Mouse (Mus musculus) T-helper 17 cell (primary cell): ENCODE measurements around the gene Bcl2l13.
"Not testable (repeated sequence)": the region's sequence is repeated elsewhere in the genome, so short reads cannot be mapped to it uniquely, and the experiment has no call there.

Experiments used
- in situ Hi-C, 2 experiments: fragments of 300-600 bp; cut with MboI, MseI; formaldehyde crosslinking; loops; 1 replicate in 1 of 2; 2 replicates in 1 of 2; pipeline ENCODE4 v1.15.1; 2025; ENCODE audit warnings: high pct_unique_total_duplicates in 2 of 2

Gene Bcl2l13

DNA sequence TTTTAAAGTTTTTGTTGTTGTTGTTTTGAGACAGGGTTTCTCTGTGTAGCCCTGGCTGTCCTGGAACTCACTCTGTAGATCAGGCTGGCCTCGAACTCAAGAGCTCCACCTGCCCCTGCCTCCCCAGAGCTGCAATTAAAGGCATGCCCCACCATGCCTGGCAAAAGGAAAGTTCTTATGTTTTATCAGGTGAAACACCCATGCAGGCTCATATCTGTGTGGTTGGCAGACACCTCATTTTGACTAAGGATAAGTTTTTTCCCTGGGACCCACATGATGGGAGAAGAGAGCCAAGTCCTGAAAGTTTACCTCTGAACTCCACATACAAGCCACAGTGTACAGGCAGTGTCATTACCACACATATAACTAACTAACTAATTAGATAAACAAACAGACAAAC, 6.0 kb upstream of the Bcl2l13 start:
- in situ Hi-C loops: no loop called here

DNA sequence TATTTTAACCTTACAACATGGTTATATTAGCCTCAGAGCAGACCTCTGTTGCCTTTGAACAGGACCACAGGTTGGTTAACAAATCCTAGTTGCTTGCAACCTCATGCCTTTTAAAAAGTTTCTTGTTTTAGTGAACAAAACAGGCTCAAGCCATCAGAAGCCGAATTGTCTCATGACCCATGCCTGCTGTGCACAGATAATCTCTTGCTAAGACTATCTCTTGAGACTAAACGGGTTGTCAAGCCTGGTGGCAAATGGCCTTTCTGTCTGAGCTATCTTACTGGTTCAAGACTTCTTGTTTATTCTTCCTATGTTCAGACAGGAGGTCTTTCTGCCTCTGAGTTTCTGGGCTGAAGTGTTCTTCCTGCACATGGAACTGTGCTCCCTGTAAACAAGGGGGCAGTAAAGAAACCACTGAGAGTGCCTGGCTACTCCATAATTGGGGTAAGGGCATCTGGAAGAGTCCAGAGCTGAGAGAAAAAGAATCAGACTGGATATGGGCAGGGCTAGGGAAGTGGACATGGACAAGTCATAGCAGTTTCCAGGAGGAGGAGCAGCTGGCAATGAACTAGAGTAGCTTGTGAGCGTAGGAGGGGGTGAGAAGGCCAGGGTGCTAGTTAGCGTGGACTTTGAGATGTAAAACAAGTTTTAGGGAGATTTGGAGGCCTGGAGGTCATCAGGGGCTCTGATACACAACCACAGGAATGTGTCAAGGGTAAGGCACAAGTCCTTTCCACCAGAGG, 5.0 kb upstream of the Bcl2l13 start:
- in situ Hi-C loops: no loop called here

- in situ Hi-C loops: no loop called here
Measured at GRCm38 (mm10) chr6:120832097-120832496, 3.9 kb upstream of the Bcl2l13 start.

DNA sequence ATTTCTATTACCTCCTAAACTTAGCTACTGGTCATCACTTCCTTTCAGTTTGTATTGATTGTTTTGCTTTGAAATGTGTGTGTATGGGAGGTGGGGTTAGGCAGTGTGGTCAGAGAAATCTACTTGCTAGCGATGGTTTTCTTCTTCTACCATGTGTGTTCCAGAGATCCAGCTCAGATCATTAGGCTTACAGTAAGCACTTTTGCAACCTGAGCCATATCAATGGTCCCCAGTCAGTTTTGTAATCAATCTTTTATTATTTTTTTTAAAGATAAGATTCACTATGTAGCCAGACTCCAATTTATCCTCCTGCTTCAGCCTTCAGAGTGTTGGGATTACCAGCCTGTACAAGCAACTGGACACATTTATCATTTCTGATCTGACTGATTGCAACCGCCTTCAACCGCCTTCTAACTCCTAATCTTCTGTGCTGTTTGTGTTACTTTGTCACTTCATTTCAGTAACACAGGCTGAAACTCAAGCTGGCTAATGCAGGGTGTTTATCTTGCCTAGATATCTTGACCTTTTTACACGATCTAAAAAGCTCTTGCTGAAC, 1.2 kb upstream of the Bcl2l13 start:
- in situ Hi-C loops: no loop called here

GRCm38 (mm10) chr6:120836389-120837151, 558 bp downstream of the Bcl2l13 start:
- in situ Hi-C loops: no loop called here

- in situ Hi-C loops: no loop called here
Measured at GRCm38 (mm10) chr6:120837152-120837530, 1.1 kb downstream of the Bcl2l13 start.

DNA sequence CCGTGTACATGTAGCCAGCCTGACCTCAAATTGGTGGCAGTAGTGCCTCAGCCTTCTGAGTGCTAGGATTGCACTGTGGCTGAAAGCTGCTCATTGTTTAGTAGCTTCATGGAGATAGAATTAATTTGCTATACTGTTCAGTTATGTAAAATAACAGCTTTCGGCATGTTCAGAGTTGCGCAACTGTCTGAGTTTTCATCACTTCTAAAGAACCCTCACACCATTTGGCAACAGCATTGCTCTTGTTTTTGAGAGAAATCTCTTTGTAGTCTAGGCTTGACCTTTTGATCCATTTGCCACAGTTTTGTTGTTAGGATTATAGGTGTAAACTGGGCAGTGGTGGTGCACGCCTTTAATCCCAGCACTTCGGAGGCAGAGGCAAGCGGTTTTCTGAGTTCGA, 4.2 kb downstream of the Bcl2l13 start:
- in situ Hi-C loops: no loop called here

DNA sequence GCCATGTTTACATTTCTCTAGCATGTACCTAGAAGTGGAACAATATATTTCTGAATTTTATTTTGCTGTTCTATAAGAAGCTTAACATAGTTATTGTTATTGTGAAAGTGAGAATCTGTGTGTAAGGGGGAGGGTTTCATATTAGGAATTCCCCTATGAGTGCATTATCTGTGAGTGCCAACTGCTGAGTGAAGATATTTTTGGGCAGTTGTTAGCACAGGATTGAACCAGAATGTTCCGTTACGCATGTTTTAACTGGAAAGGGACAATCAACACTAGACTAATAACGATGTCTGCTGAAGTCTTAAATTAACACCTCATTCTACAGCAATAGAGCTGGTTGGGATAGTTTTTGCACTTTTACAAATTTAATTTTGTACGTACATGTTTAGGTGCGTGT, 5.7 kb downstream of the Bcl2l13 start:
- in situ Hi-C loops: no loop called here

DNA sequence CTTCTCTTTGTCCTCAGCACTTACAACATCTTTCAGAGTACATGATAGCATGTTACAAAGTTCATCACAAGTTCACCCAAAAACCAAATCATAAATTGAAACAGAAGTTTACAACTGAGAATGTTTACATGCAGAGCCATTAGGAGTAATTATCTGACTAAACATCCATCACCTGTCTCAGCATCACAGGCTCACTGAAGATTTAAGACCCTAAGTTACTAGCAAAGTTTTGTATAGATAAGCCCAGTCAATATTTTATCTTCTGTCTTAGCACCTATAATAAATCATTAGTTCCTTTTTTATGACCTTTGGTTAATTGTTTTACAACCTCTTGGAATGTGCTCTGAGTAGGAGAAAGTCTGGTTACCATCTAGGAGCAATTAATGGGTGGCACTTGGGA, 14.7 kb downstream of the Bcl2l13 start:
- in situ Hi-C loops: not testable (repeated sequence)

GRCm38 (mm10) chr6:120854413-120854812, 18.4 kb downstream of the Bcl2l13 start:
- in situ Hi-C loops: no loop called here

GRCm38 (mm10) chr6:120858217-120858711, 22.3 kb downstream of the Bcl2l13 start:
- in situ Hi-C loops: loop anchor here in 1 of 2 experiments (5.0 kb wide), 1 partner anchor 81 kb away; no protein-coding TSS in a partner anchor

DNA sequence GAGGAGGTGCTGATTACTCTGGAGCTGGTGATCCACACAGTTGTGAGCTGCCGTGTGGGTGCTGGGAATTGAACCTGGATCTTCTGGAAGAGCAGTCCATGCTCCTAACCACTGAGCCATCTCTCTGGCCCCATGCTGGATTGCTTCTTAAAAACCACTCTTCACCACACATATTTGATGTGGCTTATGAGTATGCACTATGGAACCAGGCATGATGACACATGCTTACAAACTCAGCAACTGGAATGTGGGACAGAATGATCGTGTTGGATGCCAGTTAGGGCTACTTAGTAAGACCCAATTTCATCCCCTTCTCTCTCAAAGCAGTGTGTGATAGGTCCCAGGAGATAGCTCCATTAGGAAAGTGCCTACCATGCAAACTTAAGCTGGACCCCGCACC, 24.1 kb downstream of the Bcl2l13 start:
- in situ Hi-C loops: loop anchor here in 1 of 2 experiments (5.0 kb wide), 1 partner anchor 278 kb away; no protein-coding TSS in a partner anchor

DNA sequence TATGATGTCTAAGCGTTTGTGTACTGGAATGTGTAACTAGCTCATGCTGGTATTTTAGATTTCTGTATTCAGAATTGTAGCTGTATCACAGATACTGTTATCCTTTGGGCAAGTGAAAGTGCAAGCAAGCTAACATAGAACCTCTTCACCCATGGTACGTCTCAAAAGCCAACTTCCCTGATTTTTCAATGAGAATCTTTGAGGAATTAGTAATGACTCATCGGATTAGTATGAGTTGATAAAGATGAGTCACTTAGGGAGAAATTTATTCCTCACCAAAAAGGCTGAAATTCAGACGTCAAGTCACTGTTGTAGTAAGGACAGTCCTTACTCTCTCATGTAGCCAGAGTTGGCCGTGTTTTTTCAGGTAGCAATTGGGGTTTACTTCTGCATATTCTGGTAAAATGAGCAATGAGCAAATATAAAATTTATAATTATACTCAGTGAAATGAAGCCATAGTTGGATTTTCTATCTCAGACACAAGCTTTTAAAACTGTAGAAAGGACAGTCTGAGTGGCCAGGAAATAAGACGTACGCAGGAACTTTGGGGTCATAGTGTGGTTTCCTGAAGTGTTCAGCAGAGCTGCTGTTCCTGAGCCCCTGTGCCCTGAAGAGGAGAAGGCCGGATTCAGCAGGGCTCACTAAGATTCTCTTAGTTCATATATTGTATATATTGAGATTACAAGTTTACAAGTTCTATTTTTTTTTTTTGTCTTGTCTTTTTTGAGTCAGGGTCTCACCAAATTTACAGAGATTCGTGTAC, 30.2 kb downstream of the Bcl2l13 start:
- in situ Hi-C loops: no loop called here

GRCm38 (mm10) chr6:120868824-120869223, 32.8 kb downstream of the Bcl2l13 start:
- in situ Hi-C loops: no loop called here

GRCm38 (mm10) chr6:120871286-120871685, 35.3 kb downstream of the Bcl2l13 start:
- in situ Hi-C loops: no loop called here

DNA sequence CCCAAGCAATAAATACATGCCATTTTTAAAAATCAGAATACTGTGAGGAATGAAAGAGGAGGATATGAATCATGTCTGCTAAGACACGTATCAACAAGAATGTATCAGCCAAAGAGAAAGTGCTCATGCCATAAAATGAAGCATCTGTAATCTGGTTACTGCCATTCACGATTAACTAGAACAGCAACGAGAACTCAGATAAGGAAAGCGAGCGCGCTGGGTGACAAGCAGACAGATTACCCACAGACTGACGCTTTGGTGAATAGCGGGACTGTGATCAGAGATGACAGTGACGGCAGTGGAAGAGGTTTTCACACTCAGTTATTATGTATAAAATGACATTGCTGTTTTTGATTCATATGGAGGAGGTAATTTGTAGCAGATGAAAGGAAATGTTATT, 37.9 kb downstream of the Bcl2l13 start:
- in situ Hi-C loops: no loop called here

DNA sequence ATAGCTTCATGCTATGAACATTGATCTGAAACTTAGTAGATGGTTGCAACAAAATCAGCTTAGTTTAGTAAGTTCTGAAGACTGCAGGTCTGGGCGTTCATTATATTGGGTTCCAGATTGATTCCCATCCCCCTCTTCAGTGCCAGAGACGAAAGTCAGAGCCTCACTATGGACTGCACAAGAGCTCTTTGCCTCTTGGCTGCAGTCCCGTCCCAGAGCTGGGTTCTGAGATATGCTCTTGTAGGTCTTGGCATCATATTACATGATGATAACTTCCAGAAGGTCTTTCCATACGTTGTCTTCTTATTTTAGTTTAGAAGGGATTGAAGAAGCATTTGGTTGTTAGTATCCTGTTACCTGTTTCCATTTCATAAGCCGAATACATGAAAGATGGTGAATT, 43.0 kb downstream of the Bcl2l13 start:
- in situ Hi-C loops: no loop called here

DNA sequence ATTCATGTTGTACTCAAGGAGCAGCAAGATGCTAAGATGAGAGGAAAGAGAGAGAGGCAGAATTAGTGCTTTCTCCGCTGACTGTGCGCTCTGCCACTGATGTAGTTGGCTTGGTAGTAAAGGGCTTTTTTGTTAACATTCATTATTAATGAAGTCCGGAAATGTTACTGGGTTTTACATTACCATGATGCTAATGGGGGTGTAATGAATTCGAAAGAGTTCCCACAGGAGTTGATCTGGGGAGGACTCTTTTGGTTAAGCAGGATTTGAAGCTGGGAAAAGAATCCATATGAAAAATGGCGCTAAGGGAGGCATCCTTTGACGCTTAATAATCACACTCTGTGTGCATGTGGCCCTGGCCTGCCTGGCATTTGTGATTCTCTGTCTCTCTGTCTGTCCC, 48.4 kb downstream of the Bcl2l13 start:
- in situ Hi-C loops: no loop called here

DNA sequence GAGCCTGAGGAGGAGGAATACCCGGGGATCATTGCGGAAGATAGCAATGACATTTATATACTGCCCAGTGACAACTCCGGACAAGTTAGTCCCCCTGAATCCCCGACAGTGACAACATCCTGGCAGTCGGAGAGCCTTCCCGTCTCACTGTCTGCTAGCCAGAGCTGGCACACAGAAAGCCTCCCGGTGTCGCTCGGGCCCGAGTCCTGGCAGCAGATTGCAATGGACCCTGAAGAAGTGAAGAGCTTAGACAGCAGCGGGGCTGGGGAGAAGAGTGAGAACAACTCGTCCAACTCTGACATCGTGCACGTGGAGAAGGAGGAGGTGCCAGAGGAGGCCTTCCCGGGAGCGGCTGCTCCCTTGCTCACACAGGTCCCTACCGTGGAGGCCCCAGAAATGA, 50.7 kb downstream of the Bcl2l13 start:
- in situ Hi-C loops: no loop called here

GRCm38 (mm10) chr6:120894089-120894488, 58.1 kb downstream of the Bcl2l13 start:
- in situ Hi-C loops: no loop called here

- in situ Hi-C loops: no loop called here
Measured at GRCm38 (mm10) chr6:120894524-120894923, 58.5 kb downstream of the Bcl2l13 start.
